Mouse (Mus musculus) kidney, adult 2 months (tissue): ENCODE data around the gene Vmn2r42. TPM values are rescaled to one million over a fixed set of nuclear protein-coding genes. Genes with fewer than 3 reads are reported as not detected.
"Not testable (repeated sequence)": the region's sequence is repeated elsewhere in the genome, so short reads cannot be mapped to it uniquely, and the experiment has no call there.

Source experiments
- DNase-seq: peaks from one replicate; pipeline ENCODE4 v3.0.0; 2021
- H3K27ac ChIP-seq: fragments of 200-500 bp; 2 replicates; pipeline ENCODE4 v1.5.1; 2012; ENCODE audit warnings: low read depth, low read length, control low read depth, inconsistent platforms; ENCODE audit not compliant: insufficient read depth
- H3K27me3 ChIP-seq: fragments of 200-500 bp; replicated peaks from 2 replicates; pipeline ENCODE4 v1.6.1; 2012; ENCODE audit warnings: mild to moderate bottlenecking, moderate library complexity, low read length, inconsistent platforms; ENCODE audit not compliant: control insufficient read depth, insufficient read depth
- H3K36me3 ChIP-seq: fragments of 200-500 bp; 2 replicates; pipeline ENCODE4 v1.6.1; 2012; ENCODE audit warnings: mild to moderate bottlenecking, moderate library complexity, low read length, inconsistent platforms; ENCODE audit not compliant: control insufficient read depth, insufficient read depth
- H3K4me1 ChIP-seq: fragments of 200-500 bp; 2 replicates; pipeline ENCODE4 v1.6.1; 2011; ENCODE audit warnings: low read length; ENCODE audit not compliant: control insufficient read depth, insufficient read depth
- H3K4me3 ChIP-seq: fragments of 200-500 bp; 2 replicates; pipeline ENCODE4 v1.5.1; 2011; ENCODE audit warnings: mild to moderate bottlenecking, low read depth, low read length, control low read depth; ENCODE audit not compliant: insufficient read depth
- WGBS: fragments of 180-500 bp; shearing (Covaris S2); methylation state at CpG from one replicate; pipeline ENCODE4 v1.1.7; 2018; 5-methylcytosine and 5-hydroxymethylcytosine counted together
- polyA plus RNA-seq: library from polyadenylated mRNA; depleted of rRNA; stranded (reverse); fragments of >200 nt; gene quantifications from 2 replicates; pipeline ENCODE4 v1.2.3, GENCODE M21; 2012; rRNA removed

Gene Vmn2r42
- polyA plus RNA-seq, result not detected in 2 replicates

- not testable (repeated sequence) for H3K36me3 ChIP-seq, H3K27ac ChIP-seq, DNase-seq, H3K4me1 ChIP-seq, H3K4me3 ChIP-seq, H3K27me3 ChIP-seq
- WGBS, result no CpG with 5 or more reads among the region's 2 CpGs
These were observed at the start of gene Vmn2r42 for GRCm38 (mm10) chr7:8200220-8200619. Gene Vmn2r42 (minus strand): TSS chr7:8200320.

- not testable (repeated sequence) for DNase-seq, H3K27me3 ChIP-seq, H3K4me3 ChIP-seq, H3K4me1 ChIP-seq, H3K27ac ChIP-seq, H3K36me3 ChIP-seq
- no CpG with 5 or more reads among the region's 1 CpGs for WGBS
These were observed 38.6 kb downstream of the Vmn2r42 start, which contains the start of gene Vmn2r41 for GRCm38 (mm10) chr7:8161554-8161953. Gene Vmn2r41 (minus strand): TSS chr7:8161654.

Other genes starting within 250 kb of the Vmn2r42 start
- gene Vmn2r41, start 38.7 kb downstream of the Vmn2r42 start, polyA plus RNA-seq, result not detected in 2 replicates
- gene Vmn2r43, start 60.3 kb upstream of the Vmn2r42 start, polyA plus RNA-seq, result not detected in 2 replicates
- gene Vmn2r44, start 183.0 kb upstream of the Vmn2r42 start, polyA plus RNA-seq, result not detected in 2 replicates